Mouse (Mus musculus) small intestine, adult 2 months (tissue): ENCODE results near the gene Gabrb2. TPM values are rescaled to one million over a fixed set of nuclear protein-coding genes. Genes with fewer than 3 reads are reported as not detected.

ENCODE experiments used
- H3K27ac ChIP-seq: fragments of 200-500 bp; 2 replicates; pipeline ENCODE4 v1.5.1; 2012; ENCODE audit warnings: low read depth, low read length, control low read depth, inconsistent platforms; ENCODE audit not compliant: insufficient read depth
- H3K27me3 ChIP-seq: fragments of 200-500 bp; 2 replicates; pipeline ENCODE4 v1.6.1; 2012; ENCODE audit warnings: mild to moderate bottlenecking, moderate library complexity, low read length, inconsistent platforms; ENCODE audit not compliant: control insufficient read depth, insufficient read depth
- H3K36me3 ChIP-seq: fragments of 200-500 bp; 2 replicates; pipeline ENCODE4 v1.6.1; 2012; ENCODE audit warnings: mild to moderate bottlenecking, low read length, control low read depth, inconsistent platforms; ENCODE audit not compliant: control insufficient read depth, insufficient read depth
- H3K4me1 ChIP-seq: fragments of 200-500 bp; 2 replicates; pipeline ENCODE4 v1.6.1; 2012; ENCODE audit warnings: low read length, inconsistent platforms, mixed read lengths; ENCODE audit not compliant: control insufficient read depth, insufficient read depth, insufficient read length
- H3K4me3 ChIP-seq: fragments of 200-500 bp; 2 replicates; pipeline ENCODE4 v1.5.1; 2012; ENCODE audit warnings: low read depth, mild to moderate bottlenecking, control low read depth, inconsistent platforms, low read length, moderate library complexity
- CTCF ChIP-seq: fragments of 200-500 bp; IDR thresholded peaks from 2 replicates; pipeline ENCODE4 v1.5.1; 2012; ENCODE audit warnings: low read depth, mild to moderate bottlenecking, control low read depth, inconsistent platforms, low read length, moderate library complexity, mixed read lengths; ENCODE audit not compliant: insufficient replicate concordance, insufficient read length; ENCODE audit errors: extremely low read depth
- POLR2A ChIP-seq: fragments of 200-500 bp; IDR thresholded peaks from 2 replicates; pipeline ENCODE4 v1.6.1; 2012; ENCODE audit warnings: low read depth, mild to moderate bottlenecking, control low read depth, inconsistent platforms, low read length, moderate library complexity
- WGBS: fragments of 180-500 bp; shearing (Covaris S2); methylation state at CpG from one replicate; pipeline ENCODE4 v1.1.7; 2018; 5-methylcytosine and 5-hydroxymethylcytosine counted together
- polyA plus RNA-seq: library from polyadenylated mRNA; depleted of rRNA; stranded (reverse); fragments of >200 nt; gene quantifications from 2 replicates; pipeline ENCODE4 v1.2.3, GENCODE M21; 2012; rRNA removed

Gene Gabrb2
- polyA plus RNA-seq, result not detected in 2 replicates

DNA sequence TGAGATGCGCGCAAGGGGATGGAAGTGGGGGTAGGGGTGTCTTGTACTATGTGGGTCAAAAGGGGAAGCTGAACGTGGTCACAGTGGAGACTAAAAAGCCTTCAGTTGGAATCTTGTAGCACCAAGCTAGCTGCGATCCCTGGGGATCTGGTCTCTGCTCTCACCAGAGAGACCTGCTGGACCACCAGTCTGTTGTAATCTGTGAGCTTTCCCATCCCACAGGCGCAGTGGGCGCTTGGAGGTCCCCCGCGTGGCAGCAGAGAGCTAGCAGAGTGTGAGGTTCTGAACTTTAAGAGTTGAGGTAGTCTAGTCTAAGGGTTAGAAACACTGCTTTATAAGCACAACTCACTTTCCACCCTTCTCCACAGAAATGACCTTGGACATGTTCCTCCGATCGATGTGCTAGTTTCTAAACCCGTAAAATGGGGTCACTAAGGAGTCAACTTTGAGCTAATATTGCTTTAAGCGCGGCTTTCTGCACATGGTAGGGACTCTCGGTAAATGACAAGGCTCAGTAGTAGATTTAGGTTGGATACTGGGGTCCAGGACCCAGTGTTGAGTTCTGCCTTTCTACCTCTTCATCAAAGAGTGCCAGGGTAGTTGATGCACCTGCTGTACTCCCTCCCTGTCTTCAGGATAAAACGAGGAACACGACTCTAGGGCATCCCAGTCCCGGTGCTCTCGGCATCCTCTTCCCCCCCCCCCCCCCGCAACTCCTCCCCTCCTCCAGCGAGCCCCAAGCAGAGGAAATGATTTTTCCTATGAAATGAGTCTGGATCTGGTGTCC lies at the start of gene Gabrb2:
Gabrb2 (plus strand) TSS at position 762 of the 787 bp plus-strand sequence.
- WGBS, result 27% methylated on average over 20 of the region's 20 CpGs
- Histone ChIP-seq H3K27me3 (no peaks in the 10 kb centered on the region; the same call in 1 of the 2 replicates), H3K4me3 (0 out of 2 replicates have a peak within 1 kb of the TSS, but pooled peaks have one; percentile 7), H3K4me1 (no peaks in the 10 kb centered on the region), H3K27ac (no peak within 1 kb of the TSS), H3K36me3 (no peaks in the 10 kb centered on the region)
- TF ChIP-seq POLR2A (no peak), CTCF (no peak)

DNA sequence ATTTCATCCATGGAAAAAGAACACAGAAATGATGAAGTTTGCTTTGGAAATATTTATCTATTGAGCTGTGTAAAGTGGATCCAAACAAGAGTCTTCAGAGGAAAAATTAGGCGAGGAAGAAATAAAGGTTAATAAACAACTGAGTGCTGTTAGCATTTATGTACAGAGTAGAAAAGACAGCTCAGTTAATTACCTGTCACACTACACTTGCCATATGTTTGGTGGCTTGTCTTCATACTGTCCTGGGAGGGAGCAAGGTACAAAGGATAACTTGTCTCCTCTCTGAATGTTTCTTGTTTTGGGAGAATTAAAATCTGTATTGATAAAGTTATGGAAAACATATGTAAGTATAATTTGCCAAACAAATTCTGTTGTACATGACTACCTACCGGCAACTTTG lies 40.6 kb upstream of the Gabrb2 start:
- TF ChIP-seq CTCF (no peak), POLR2A (no peak)
- Histone ChIP-seq H3K27me3 (no peaks in the 10 kb centered on the region), H3K4me3 (no peak overlapping the region), H3K27ac (no peak overlapping the region), H3K36me3 (no peaks in the 10 kb centered on the region), H3K4me1 (no peaks in the 10 kb centered on the region)
- WGBS, result 38% methylated on average over 2 of the region's 2 CpGs

DNA sequence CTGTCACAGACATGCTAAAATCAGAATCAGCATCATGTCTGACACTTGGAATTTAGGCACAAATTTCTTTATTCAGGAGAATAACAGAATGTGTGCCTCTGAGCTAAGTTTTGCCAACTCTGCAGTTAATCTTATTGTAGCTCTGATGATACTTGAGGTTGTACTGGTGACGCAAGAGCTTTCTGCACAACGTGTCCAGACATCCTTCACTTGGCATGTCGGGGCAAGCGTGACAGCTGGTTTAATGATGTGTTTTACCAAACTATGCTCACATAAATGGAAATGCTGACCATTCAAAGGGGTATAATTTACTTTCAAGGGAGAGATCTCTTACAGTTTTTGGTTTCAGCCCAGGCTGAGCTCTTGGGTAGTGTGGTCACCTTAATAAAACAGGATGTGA lies 33.1 kb upstream of the Gabrb2 start:
- TF ChIP-seq POLR2A (no peak), CTCF (no peak)
- no peaks in the 10 kb centered on the region for H3K4me1 ChIP-seq
- WGBS, result 76% methylated on average over 4 of the region's 4 CpGs
- no peak overlapping the region for H3K4me3 ChIP-seq
- H3K27ac ChIP-seq, result no peak overlapping the region
- H3K36me3 ChIP-seq, result no peaks in the 10 kb centered on the region
- no peaks in the 10 kb centered on the region for H3K27me3 ChIP-seq

DNA sequence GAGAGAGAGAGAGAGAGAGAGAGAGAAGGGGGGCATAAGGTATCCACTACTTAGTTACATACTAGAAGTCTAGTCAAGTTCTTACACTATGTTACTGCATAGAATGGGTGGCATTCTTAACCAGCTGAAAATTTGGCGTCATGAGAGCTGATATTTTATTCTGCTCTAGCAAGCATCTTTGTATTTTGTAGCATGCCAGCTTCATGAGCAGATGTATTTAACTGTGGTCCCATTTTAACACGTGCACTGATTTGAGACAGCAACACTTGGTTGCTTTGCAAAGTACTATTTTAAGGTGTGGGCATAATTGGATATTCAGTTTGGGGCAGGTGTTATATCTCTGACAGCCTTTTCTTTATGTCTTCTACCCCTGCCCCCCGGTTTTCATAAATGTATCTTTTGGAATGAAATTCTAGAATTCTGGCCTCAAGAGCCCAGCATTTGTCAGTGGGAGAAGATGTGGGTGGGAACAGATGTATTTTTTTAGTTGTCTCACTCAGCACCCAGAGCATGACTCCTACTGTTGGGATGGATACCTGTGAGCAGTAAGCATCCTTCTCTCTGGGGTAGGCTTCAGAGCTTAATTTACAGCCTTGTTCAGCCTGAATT lies 28.8 kb upstream of the Gabrb2 start:
- WGBS, result 68% methylated on average over 3 of the region's 3 CpGs

DNA sequence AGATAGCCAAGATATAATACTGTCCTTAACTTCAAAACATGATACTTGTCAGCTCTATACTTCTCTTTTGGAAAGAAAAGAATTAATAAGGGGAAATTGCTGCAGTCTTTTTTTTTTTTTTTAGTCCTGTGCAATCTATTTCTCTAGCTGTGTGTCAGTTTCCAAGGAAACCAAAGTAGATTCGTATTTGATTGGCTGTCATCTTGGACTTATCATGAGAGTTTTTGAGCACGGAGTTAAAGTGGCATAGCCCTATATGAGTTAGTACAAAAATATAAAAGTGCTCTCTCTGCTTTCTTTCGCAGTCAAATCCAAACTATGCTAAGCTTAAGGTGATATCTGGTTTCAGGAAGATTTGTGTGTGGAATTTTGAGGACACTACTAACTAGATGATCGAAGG lies 26.1 kb upstream of the Gabrb2 start:
- no peak overlapping the region for H3K27ac ChIP-seq
- no peak for TF ChIP-seq POLR2A
- TF ChIP-seq CTCF, result no peak
- WGBS, result 76% methylated on average over 4 of the region's 4 CpGs
- no peaks in the 10 kb centered on the region for H3K36me3 ChIP-seq
- H3K4me3 ChIP-seq, result no peak overlapping the region
- no peaks in the 10 kb centered on the region for H3K27me3 ChIP-seq
- H3K4me1 ChIP-seq, result no peaks in the 10 kb centered on the region

More for the DNA sequence above, 28.8 kb upstream of the Gabrb2 start:
- Histone ChIP-seq H3K36me3 (no peaks in the 10 kb centered on the region), H3K27ac (no peak overlapping the region), H3K27me3 (no peaks in the 10 kb centered on the region), H3K4me3 (no peak overlapping the region), H3K4me1 (no peaks in the 10 kb centered on the region)
- TF ChIP-seq POLR2A, result no peak
- no peak for TF ChIP-seq CTCF

DNA sequence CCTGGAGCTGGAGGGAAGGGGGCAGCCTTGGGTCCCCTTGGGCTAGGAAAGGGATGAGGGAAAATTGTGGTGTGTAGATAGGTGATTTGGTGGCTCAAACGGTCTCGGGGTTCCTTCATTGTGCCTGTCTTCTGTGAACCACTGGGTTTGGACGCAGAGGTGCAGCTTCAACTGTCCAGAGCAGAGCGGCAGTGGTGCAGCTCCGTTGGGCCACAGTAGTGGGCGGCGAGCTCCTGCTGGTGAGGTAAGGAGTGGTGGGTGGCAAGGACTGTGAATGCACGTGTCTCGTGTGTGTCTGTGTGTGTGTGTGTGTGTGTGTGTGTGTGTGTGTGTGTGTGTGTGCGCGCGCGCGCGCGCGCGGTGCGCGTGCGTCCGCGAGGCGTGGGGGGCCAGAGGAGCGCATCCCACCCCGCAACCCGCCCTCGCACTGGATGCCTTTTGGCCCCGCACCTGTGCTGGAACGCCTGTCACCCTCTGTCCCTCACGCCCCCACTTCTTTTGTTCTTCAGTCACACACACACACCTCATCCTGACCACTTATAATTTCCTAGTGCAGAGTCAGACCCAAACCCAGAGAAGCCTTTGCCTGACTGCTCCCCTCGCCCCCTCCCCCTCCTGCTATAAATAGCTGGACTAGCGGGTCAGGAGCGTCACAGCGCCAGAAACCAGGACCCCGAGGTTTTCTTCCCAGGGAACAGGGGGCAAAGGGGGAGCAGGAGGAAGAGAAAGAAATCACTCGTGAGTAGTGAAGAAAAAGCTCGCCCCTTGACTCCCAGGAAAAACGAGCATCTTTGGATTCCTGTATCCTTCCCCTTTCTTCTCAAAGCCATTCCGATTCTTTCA lies 455 bp downstream of the Gabrb2 start:
- no peak for TF ChIP-seq CTCF
- TF ChIP-seq POLR2A, result no peak
- Histone ChIP-seq H3K36me3 (no peaks in the 10 kb centered on the region), H3K27ac (no peak overlapping the region), H3K27me3 (no peaks in the 10 kb centered on the region; the same call in 1 of the 2 replicates), H3K4me3 (0 out of 2 replicates have a peak overlapping the region, but pooled peaks have one; percentile 7), H3K4me1 (no peaks in the 10 kb centered on the region)
- 1% methylated on average over 19 of the region's 40 CpGs for WGBS
